Mouse (Mus musculus) stomach, postnatal 0 days (tissue): ENCODE measurements at regions not wholly inside any gene's neighbourhood (a gene's known extent, or its start where the extent isn't known, plus 50 kb on each side); places are given as distances from the start of the nearest gene placed in this dataset.

Source experiments
- ATAC-seq: fragments of 200-750 bp; cut with Nextera tagmentation; 2 replicates; pipeline ENCODE4 v1.8.0; 2017; ENCODE audit not compliant: low FRiP score, low TSS enrichment
- DNase-seq: peaks from one replicate; pipeline ENCODE4 v3.0.0-alpha.2; 2016; ENCODE audit warnings: low spot score
- H3K27ac ChIP-seq: fragments of 300-500 bp; sonication (generic); replicated peaks from 2 replicates; pipeline ENCODE4 v1.5.1; 2014; ENCODE audit warnings: mild to moderate bottlenecking, control low read depth
- H3K27me3 ChIP-seq: fragments of 300-500 bp; sonication (generic); 2 replicates; pipeline ENCODE4 v1.6.1; 2014; ENCODE audit warnings: low read length; ENCODE audit not compliant: control insufficient read depth, insufficient read depth
- H3K36me3 ChIP-seq: fragments of 300-500 bp; sonication (generic); 2 replicates; pipeline ENCODE4 v1.6.1; 2014; ENCODE audit warnings: low read length, mixed read lengths; ENCODE audit not compliant: control insufficient read depth, insufficient read depth
- H3K4me1 ChIP-seq: fragments of 300-500 bp; sonication (generic); replicated peaks from 2 replicates; pipeline ENCODE4 v1.6.1; 2014; ENCODE audit warnings: antibody characterized with exemption; ENCODE audit not compliant: control insufficient read depth, insufficient read depth
- H3K4me2 ChIP-seq: fragments of 300-500 bp; sonication (generic); replicated peaks from 2 replicates; pipeline ENCODE4 v1.6.1; 2014; ENCODE audit warnings: low read depth, mild to moderate bottlenecking, control low read depth, moderate library complexity
- H3K4me3 ChIP-seq: fragments of 300-500 bp; sonication (generic); 2 replicates; pipeline ENCODE4 v1.5.1; 2014; ENCODE audit warnings: low read depth, low read length, control low read depth
- H3K9ac ChIP-seq: fragments of 300-500 bp; sonication (generic); 2 replicates; pipeline ENCODE4 v1.6.1; 2014; ENCODE audit warnings: mild to moderate bottlenecking, low read length, control low read depth, mixed read lengths
- H3K9me3 ChIP-seq: fragments of 300-500 bp; sonication (generic); 2 replicates; pipeline ENCODE4 v1.6.1; 2016; ENCODE audit warnings: low read length; ENCODE audit not compliant: control insufficient read depth
- CTCF ChIP-seq: IDR thresholded peaks from 2 replicates; pipeline ENCODE4 v1.5.1; 2016; ENCODE audit warnings: antibody characterized with exemption, low read depth, mild to moderate bottlenecking, moderate library complexity
- EP300 ChIP-seq: optimal IDR thresholded peaks from 2 replicates; pipeline ENCODE3; 2016; ENCODE audit warnings: antibody characterized with exemption
- WGBS: fragments of 180-500 bp; shearing (Covaris S2); extraction: QIAGEN DNeasy Blood & Tissue Kit; methylation state at CpG from one replicate; pipeline ENCODE4 v1.1.7; 2014; 5-methylcytosine and 5-hydroxymethylcytosine counted together

GRCm38 (mm10) chr2:166489041-166489872 lies 224.4 kb downstream of the Prex1 start:
- Histone ChIP-seq H3K4me2 (no peak overlapping the region), H3K4me1 (no peaks in the 10 kb centered on the region), H3K4me3 (no peak overlapping the region), H3K36me3 (no peaks in the 10 kb centered on the region), H3K9ac (no peak overlapping the region), H3K27me3 (no peaks in the 10 kb centered on the region), H3K27ac (no peak overlapping the region), H3K9me3 (no peaks in the 10 kb centered on the region)
- ATAC-seq (no peak), DNase-seq (no peak)
- TF ChIP-seq CTCF (no peak), EP300 (no peak)
- WGBS = 61% methylated on average over 14 of the region's 15 CpGs

- H3K36me3 ChIP-seq = no peaks in the 10 kb centered on the region
- H3K27me3 ChIP-seq = no peaks in the 10 kb centered on the region
- H3K9me3 ChIP-seq = no peaks in the 10 kb centered on the region
- H3K4me1 ChIP-seq = no peaks in the 10 kb centered on the region
- DNase-seq = peak; percentile 37
- H3K4me2 ChIP-seq = no peak overlapping the region
- no peak overlapping the region for H3K9ac ChIP-seq
- ATAC-seq = no peak
- no peak overlapping the region for H3K4me3 ChIP-seq
- WGBS = 78% methylated on average over 15 of the region's 15 CpGs
- no peak overlapping the region for H3K27ac ChIP-seq
- TF ChIP-seq CTCF (no peak), EP300 (no peak)
Observed at GRCm38 (mm10) chr2:166487688-166488087, 225.9 kb downstream of the Prex1 start.

GRCm38 (mm10) chr2:166485788-166486187 lies 227.8 kb downstream of the Prex1 start:
- Histone ChIP-seq H3K9me3 (no peaks in the 10 kb centered on the region), H3K27me3 (no peaks in the 10 kb centered on the region), H3K4me1 (no peaks in the 10 kb centered on the region), H3K4me2 (no peak overlapping the region), H3K4me3 (no peak overlapping the region), H3K36me3 (no peaks in the 10 kb centered on the region), H3K9ac (no peak overlapping the region), H3K27ac (0 out of 2 replicates have a peak overlapping the region, but pooled peaks have one; percentile 18)
- DNase-seq = no peak
- WGBS = 29% methylated on average over 4 of the region's 4 CpGs
- no peak for ATAC-seq
- TF ChIP-seq EP300 = no peak
- TF ChIP-seq CTCF = peak; percentile 33; the same call in 1 of the 2 replicates

GRCm38 (mm10) chr2:166485361-166485760 lies 228.3 kb downstream of the Prex1 start:
- H3K4me1 ChIP-seq = no peaks in the 10 kb centered on the region
- no peaks in the 10 kb centered on the region for H3K27me3 ChIP-seq
- WGBS = 51% methylated on average over 6 of the region's 6 CpGs
- 0 out of 2 replicates have a peak overlapping the region, but pooled peaks have one; percentile 18 for H3K27ac ChIP-seq
- TF ChIP-seq CTCF (no peak), EP300 (no peak)
- no peaks in the 10 kb centered on the region for H3K36me3 ChIP-seq
- H3K4me3 ChIP-seq = no peak overlapping the region
- no peak overlapping the region for H3K4me2 ChIP-seq
- DNase-seq (no peak), ATAC-seq (0 out of 2 replicates have a peak, but pooled peaks have one; percentile 21)
- H3K9me3 ChIP-seq = no peaks in the 10 kb centered on the region
- no peak overlapping the region for H3K9ac ChIP-seq

- 79% methylated on average over 6 of the region's 6 CpGs for WGBS
- Histone ChIP-seq H3K4me3 (no peak overlapping the region), H3K36me3 (no peaks in the 10 kb centered on the region), H3K27ac (no peak overlapping the region; the same call in 1 of the 2 replicates), H3K9ac (no peak overlapping the region), H3K27me3 (no peaks in the 10 kb centered on the region), H3K4me1 (no peaks in the 10 kb centered on the region), H3K9me3 (no peaks in the 10 kb centered on the region), H3K4me2 (no peak overlapping the region)
- TF ChIP-seq EP300 = no peak
- peak; percentile 52 for TF ChIP-seq CTCF
- DNase-seq = no peak
- ATAC-seq = no peak
Observed at GRCm38 (mm10) chr2:166483617-166484319, 229.9 kb downstream of the Prex1 start.
